Mouse (Mus musculus): ENCODE results near the gene Olfr1339. TPM values are rescaled to one million over a fixed set of nuclear protein-coding genes. Genes with fewer than 3 reads are reported as not detected.

The Olfr1339 gene
- polyA plus RNA-seq (2017; shearing (Covaris generic)), result not detected

DNA sequence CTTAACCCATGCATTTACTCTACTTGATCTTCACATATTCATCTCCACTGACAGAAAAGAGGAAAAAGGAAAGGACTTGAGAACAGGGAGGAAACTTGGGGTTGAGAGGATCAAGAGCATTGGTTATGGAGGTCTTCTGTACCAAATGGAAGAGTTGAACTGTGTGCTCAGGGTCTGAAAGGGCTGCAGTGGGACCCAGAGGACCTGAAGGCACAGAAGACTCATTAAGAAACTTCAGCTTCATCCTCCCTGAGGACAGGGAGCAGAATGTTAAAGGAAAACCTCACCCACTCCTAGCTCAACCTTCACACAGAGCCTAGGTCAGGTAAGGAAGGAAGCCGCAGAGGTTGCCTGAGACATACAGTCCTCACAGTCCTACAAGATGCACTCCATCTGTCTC is at the start of gene Olfr1339:
TSS of gene Olfr1339 (plus strand) at position 301 of the 400 bp plus-strand sequence.

DNA sequence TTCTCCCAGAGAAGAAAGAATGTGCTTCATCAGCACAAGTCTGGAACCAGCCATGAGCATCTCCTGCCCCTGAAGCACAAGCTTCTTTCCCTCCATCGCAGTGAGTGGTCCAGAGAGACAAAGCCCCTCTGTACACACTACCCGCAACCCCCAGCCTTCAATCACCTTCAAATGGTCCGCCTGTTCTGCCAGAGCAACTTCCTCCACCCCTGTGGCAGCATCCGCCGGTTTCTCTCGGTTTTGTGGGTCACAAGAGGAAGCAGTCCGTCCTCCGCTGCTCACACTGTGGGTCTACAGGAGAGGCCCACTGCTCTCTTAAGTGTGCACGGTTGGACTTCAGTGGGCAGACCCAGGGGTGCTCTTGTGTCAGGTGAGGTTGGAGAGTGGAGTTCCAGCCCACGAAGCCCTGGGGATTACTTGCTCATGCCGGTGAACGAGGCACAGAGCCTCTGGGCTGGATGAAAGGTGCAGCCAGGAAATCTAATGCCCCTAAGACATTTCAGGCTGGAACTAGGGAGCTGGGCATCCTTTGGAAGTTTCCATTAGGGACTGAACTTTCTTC is 39.5 kb upstream of the Olfr1339 start, which contains the start of gene Olfr1342:
TSS of gene Olfr1342 (minus strand) at position 345 of the 562 bp plus-strand sequence.

DNA sequence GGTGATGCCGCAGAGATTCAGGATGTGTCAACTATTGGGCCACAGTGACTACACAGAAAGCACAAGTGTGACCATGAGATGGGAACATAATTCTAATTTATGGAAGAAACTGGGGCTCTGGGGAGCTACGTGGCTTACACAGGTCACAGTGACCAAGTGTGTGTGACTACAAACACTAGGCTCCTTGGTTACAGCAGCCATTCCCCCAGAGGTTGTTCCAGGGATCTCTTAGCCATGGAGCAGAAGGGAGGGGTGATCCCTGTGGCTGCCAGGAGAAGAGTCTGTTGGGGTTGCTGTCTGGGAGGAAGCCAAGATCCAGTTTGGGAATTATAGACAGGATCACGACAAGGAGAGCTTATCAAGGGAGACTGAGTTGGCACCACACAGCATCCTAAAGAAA is 28.8 kb upstream of the Olfr1339 start, which contains the start of gene Olfr1341:
TSS of gene Olfr1341 (plus strand) at position 301 of the 400 bp plus-strand sequence.

GRCm38 (mm10) chr4:118719838-118720237 is 12.1 kb upstream of the Olfr1339 start, which contains the start of gene Olfr1340:
Gene Olfr1340, plus strand, starts transcription at chr4:118720138.

GRCm38 (mm10) chr4:118758637-118759036 is 26.7 kb downstream of the Olfr1339 start, which contains the start of gene Olfr1338:
Gene Olfr1338, minus strand, starts transcription at chr4:118758737.

DNA sequence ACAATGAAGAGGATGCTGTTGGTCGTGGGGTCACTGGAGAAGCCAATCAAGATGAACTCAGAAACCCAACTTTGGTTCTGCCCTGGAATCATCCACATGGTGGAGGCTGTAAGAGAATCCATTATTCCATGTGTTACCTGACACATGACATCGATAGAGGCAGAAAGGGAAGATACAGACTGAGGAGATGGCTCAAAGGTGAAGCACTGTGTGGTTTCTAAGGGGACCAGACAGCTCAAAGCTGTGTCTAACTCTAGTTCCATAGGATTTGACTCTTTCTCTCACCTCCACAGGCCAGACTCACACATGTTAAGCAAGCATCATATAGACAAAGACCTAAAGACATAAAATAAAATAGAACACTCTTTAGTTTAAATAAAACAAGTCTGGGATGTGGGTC is 50.5 kb downstream of the Olfr1339 start, which contains the start of gene Olfr1337:
TSS of gene Olfr1337 (minus strand) at position 101 of the 400 bp plus-strand sequence.

Other genes starting within 250 kb of the Olfr1339 start
- gene Tie1, start 242.1 kb upstream of the Olfr1339 start, polyA plus RNA-seq (2017; shearing (Covaris generic)), result under 1 TPM in 1 of 2 experiments, not detected in 1; 0.59 TPM
- under 1 TPM in 1 of 2 experiments, not detected in 1; 0.17 TPM for gene 2610528J11Rik, start 205.2 kb upstream of the Olfr1339 start, polyA plus RNA-seq (2017; shearing (Covaris generic))
- gene Tmem125, start 188.1 kb upstream of the Olfr1339 start, polyA plus RNA-seq (2017; shearing (Covaris generic)), result under 1 TPM in 1 of 2 experiments, not detected in 1; 0.28 TPM
- under 1 TPM; 0.08 to 0.42 TPM for gene Cfap57, start 111.4 kb upstream of the Olfr1339 start, polyA plus RNA-seq (2017; shearing (Covaris generic))
- 100 to 1,000 TPM; 149 to 167 TPM for gene Ebna1bp2, start 111.4 kb upstream of the Olfr1339 start, polyA plus RNA-seq (2017; shearing (Covaris generic))
- gene Olfr62, start 73.2 kb upstream of the Olfr1339 start, polyA plus RNA-seq (2017; shearing (Covaris generic)), result not detected
- not detected for gene Olfr1342, start 39.4 kb upstream of the Olfr1339 start, polyA plus RNA-seq (2017; shearing (Covaris generic))
- gene Olfr1341, start 28.7 kb upstream of the Olfr1339 start, polyA plus RNA-seq (2017; shearing (Covaris generic)), result 1 to 10 TPM in 1 of 2 experiments, under 1 TPM in 1; 0.43 to 2.0 TPM
- gene Olfr1340, start 12.0 kb upstream of the Olfr1339 start, polyA plus RNA-seq (2017; shearing (Covaris generic)), result under 1 TPM in 1 of 2 experiments, not detected in 1; 0.10 TPM
- under 1 TPM in 1 of 2 experiments, not detected in 1; 0.45 TPM for gene Olfr1338, start 26.6 kb downstream of the Olfr1339 start, polyA plus RNA-seq (2017; shearing (Covaris generic))
- not detected for gene Olfr1337, start 50.4 kb downstream of the Olfr1339 start, polyA plus RNA-seq (2017; shearing (Covaris generic))
- gene Olfr1335, start 77.8 kb downstream of the Olfr1339 start, polyA plus RNA-seq (2017; shearing (Covaris generic)), result not detected
- gene Olfr1333, start 104.1 kb downstream of the Olfr1339 start, polyA plus RNA-seq (2017; shearing (Covaris generic)), result not detected
- gene Olfr1331, start 132.5 kb downstream of the Olfr1339 start, polyA plus RNA-seq (2017; shearing (Covaris generic)), result 1 to 10 TPM in 1 of 2 experiments, under 1 TPM in 1; 0.10 to 3.5 TPM
- 1 to 10 TPM in 1 of 2 experiments, under 1 TPM in 1; 0.33 to 1.3 TPM for gene Olfr1330, start 156.4 kb downstream of the Olfr1339 start, polyA plus RNA-seq (2017; shearing (Covaris generic))
- not detected for gene Olfr1329, start 185.3 kb downstream of the Olfr1339 start, polyA plus RNA-seq (2017; shearing (Covaris generic))
- under 1 TPM in 1 of 2 experiments, not detected in 1; 0.22 TPM for gene Olfr1328, start 206.4 kb downstream of the Olfr1339 start, polyA plus RNA-seq (2017; shearing (Covaris generic))
- gene Lao1, start 229.4 kb downstream of the Olfr1339 start, polyA plus RNA-seq (2017; shearing (Covaris generic)), result under 1 TPM in 1 of 2 experiments, not detected in 1; 0.23 TPM